Mouse (Mus musculus) heart, embryonic 13.5 days (tissue): Measurements from ENCODE around the gene Spa17. TPM values are rescaled to one million over a fixed set of nuclear protein-coding genes. Genes with fewer than 3 reads are reported as not detected.

Experiments used
- ATAC-seq: fragments of 200-750 bp; cut with Nextera tagmentation; 2 replicates; pipeline ENCODE4 v1.8.0; 2017; ENCODE audit warnings: moderate TSS enrichment; ENCODE audit not compliant: insufficient number of reproducible peaks, low FRiP score, low TSS enrichment; ENCODE audit errors: extremely low read depth
- H3K27ac ChIP-seq: fragments of 300-500 bp; sonication (generic); replicated peaks from 2 replicates; pipeline ENCODE4 v1.5.1; 2015; ENCODE audit warnings: moderate library complexity, mild to moderate bottlenecking, inconsistent platforms
- H3K27me3 ChIP-seq: fragments of 300-500 bp; sonication (generic); replicated peaks from 2 replicates; pipeline ENCODE4 v1.6.1; 2015; ENCODE audit warnings: mild to moderate bottlenecking, inconsistent platforms
- H3K36me3 ChIP-seq: fragments of 300-500 bp; sonication (generic); 2 replicates; pipeline ENCODE4 v1.6.1; 2015; ENCODE audit warnings: mild to moderate bottlenecking, inconsistent platforms
- H3K4me1 ChIP-seq: fragments of 300-500 bp; sonication (generic); 2 replicates; pipeline ENCODE4 v1.6.1; 2015; ENCODE audit warnings: inconsistent platforms
- H3K4me2 ChIP-seq: fragments of 300-500 bp; sonication (generic); 2 replicates; pipeline ENCODE4 v1.6.1; 2015; ENCODE audit warnings: inconsistent platforms, mild to moderate bottlenecking, moderate library complexity
- H3K4me3 ChIP-seq: fragments of 300-500 bp; sonication (generic); 2 replicates; pipeline ENCODE4 v1.5.1; 2015; ENCODE audit warnings: moderate library complexity, mild to moderate bottlenecking, inconsistent platforms
- H3K9ac ChIP-seq: fragments of 300-500 bp; sonication (generic); 2 replicates; pipeline ENCODE4 v1.6.1; 2015; ENCODE audit warnings: inconsistent platforms, mild to moderate bottlenecking, moderate library complexity
- H3K9me3 ChIP-seq: fragments of 300-500 bp; sonication (generic); 2 replicates; pipeline ENCODE4 v1.6.1; 2016; ENCODE audit warnings: inconsistent platforms
- WGBS: fragments of 180-500 bp; shearing (Covaris S2); methylation state at CpG from one replicate; pipeline ENCODE4 v1.1.7; 2015; ENCODE audit warnings: mixed read lengths; 5-methylcytosine and 5-hydroxymethylcytosine counted together
- polyA plus RNA-seq: library from polyadenylated mRNA; unstranded; fragments of >200 nt; fragmentation: Nextera tagmentation; extraction: Ambion mirVana; gene quantifications from 2 replicates; pipeline ENCODE4 v1.2.1, GENCODE M21; 2015

Gene Spa17
- polyA plus RNA-seq, 1 experiment from 2014 or later = 4.3 TPM

- Histone ChIP-seq H3K36me3 (no peaks in the 10 kb centered on the region), H3K27me3 (no peaks in the 10 kb centered on the region; the same call in 1 of the 2 replicates), H3K4me3 (no peak overlapping the region), H3K4me2 (no peak overlapping the region), H3K4me1 (peaks cover 12% of the 10 kb centered on the region), H3K27ac (no peak overlapping the region), H3K9me3 (no peaks in the 10 kb centered on the region), H3K9ac (peak overlapping the region; percentile 59)
- ATAC-seq = no peak
- 42% methylated on average over 2 of the region's 2 CpGs for WGBS
Measured at GRCm38 (mm10) chr9:37616770-37617169, 3.2 kb upstream of the Spa17 start.

GRCm38 (mm10) chr9:37615220-37615619 is 1.7 kb upstream of the Spa17 start:
- no peaks in the 10 kb centered on the region for H3K9me3 ChIP-seq
- H3K27me3 ChIP-seq = no peaks in the 10 kb centered on the region; the same call in 1 of the 2 replicates
- H3K4me2 ChIP-seq = no peak overlapping the region
- no peak for ATAC-seq
- peaks cover 12% of the 10 kb centered on the region for H3K4me1 ChIP-seq
- H3K9ac ChIP-seq = no peak overlapping the region
- H3K36me3 ChIP-seq = no peaks in the 10 kb centered on the region
- WGBS = 68% methylated on average over 5 of the region's 5 CpGs
- H3K4me3 ChIP-seq = no peak overlapping the region
- H3K27ac ChIP-seq = no peak overlapping the region

- no peak for ATAC-seq
- no peak overlapping the region; the same call in 1 of the 2 replicates for H3K9ac ChIP-seq
Measured at GRCm38 (mm10) chr9:37614316-37614715, 794 bp upstream of the Spa17 start.

GRCm38 (mm10) chr9:37613911-37614280 is 374 bp upstream of the Spa17 start:
- no peaks in the 10 kb centered on the region for H3K9me3 ChIP-seq
- peak overlapping the region; percentile 71 for H3K27ac ChIP-seq
- no peak for ATAC-seq
- H3K4me3 ChIP-seq = peak overlapping the region; percentile 69
- H3K4me1 ChIP-seq = peaks cover 12% of the 10 kb centered on the region
- peak overlapping the region; percentile 74 for H3K4me2 ChIP-seq
- H3K9ac ChIP-seq = peak overlapping the region; percentile 80
- H3K36me3 ChIP-seq = no peaks in the 10 kb centered on the region
- 25% methylated on average over 6 of the region's 6 CpGs for WGBS
- H3K27me3 ChIP-seq = no peaks in the 10 kb centered on the region; the same call in 1 of the 2 replicates

More at GRCm38 (mm10) chr9:37614316-37614715, 794 bp upstream of the Spa17 start:
- no peaks in the 10 kb centered on the region for H3K36me3 ChIP-seq
- no peaks in the 10 kb centered on the region; the same call in 1 of the 2 replicates for H3K27me3 ChIP-seq
- H3K4me1 ChIP-seq = peaks cover 12% of the 10 kb centered on the region
- peak overlapping the region; percentile 74 for H3K4me2 ChIP-seq
- no peak overlapping the region for H3K27ac ChIP-seq
- H3K4me3 ChIP-seq = peak overlapping the region; percentile 69; the same call in 1 of the 2 replicates
- H3K9me3 ChIP-seq = no peaks in the 10 kb centered on the region

GRCm38 (mm10) chr9:37609558-37609957 is 4.0 kb downstream of the Spa17 start:
- no peak overlapping the region for H3K9ac ChIP-seq
- H3K9me3 ChIP-seq = no peaks in the 10 kb centered on the region
- H3K4me3 ChIP-seq = no peak overlapping the region
- H3K27ac ChIP-seq = no peak overlapping the region
- peaks cover 12% of the 10 kb centered on the region for H3K4me1 ChIP-seq
- H3K36me3 ChIP-seq = no peaks in the 10 kb centered on the region
- no peak for ATAC-seq
- H3K27me3 ChIP-seq = no peaks in the 10 kb centered on the region
- 66% methylated on average over 4 of the region's 4 CpGs for WGBS
- no peak overlapping the region for H3K4me2 ChIP-seq

GRCm38 (mm10) chr9:37605089-37605488 is 8.4 kb downstream of the Spa17 start:
- Histone ChIP-seq H3K9ac (no peak overlapping the region), H3K27me3 (no peaks in the 10 kb centered on the region), H3K9me3 (no peaks in the 10 kb centered on the region), H3K4me3 (no peak overlapping the region), H3K4me1 (no peaks in the 10 kb centered on the region), H3K36me3 (no peaks in the 10 kb centered on the region), H3K4me2 (no peak overlapping the region), H3K27ac (no peak overlapping the region)
- 57% methylated on average over 3 of the region's 3 CpGs for WGBS
- ATAC-seq = no peak

GRCm38 (mm10) chr9:37600538-37601205 is 12.8 kb downstream of the Spa17 start:
- Histone ChIP-seq H3K36me3 (no peaks in the 10 kb centered on the region), H3K4me3 (no peak overlapping the region), H3K4me1 (no peaks in the 10 kb centered on the region), H3K27ac (no peak overlapping the region), H3K9me3 (no peaks in the 10 kb centered on the region), H3K27me3 (no peaks in the 10 kb centered on the region), H3K9ac (no peak overlapping the region), H3K4me2 (no peak overlapping the region)
- WGBS = 81% methylated on average over 2 of the region's 2 CpGs
- ATAC-seq = no peak

GRCm38 (mm10) chr9:37598637-37599036 is 14.9 kb downstream of the Spa17 start:
- WGBS = 82% methylated on average over 2 of the region's 2 CpGs
- no peak overlapping the region for H3K4me3 ChIP-seq
- H3K27ac ChIP-seq = no peak overlapping the region
- no peak overlapping the region for H3K4me2 ChIP-seq
- no peaks in the 10 kb centered on the region for H3K9me3 ChIP-seq
- no peaks in the 10 kb centered on the region for H3K4me1 ChIP-seq
- no peak for ATAC-seq
- no peak overlapping the region for H3K9ac ChIP-seq
- H3K36me3 ChIP-seq = no peaks in the 10 kb centered on the region
- no peaks in the 10 kb centered on the region for H3K27me3 ChIP-seq

- Histone ChIP-seq H3K4me1 (0 out of 2 replicates have a peak, but pooled peaks cover 2% of the 10 kb centered on the region), H3K9me3 (no peaks in the 10 kb centered on the region), H3K27me3 (no peaks in the 10 kb centered on the region), H3K4me2 (no peak overlapping the region), H3K36me3 (no peaks in the 10 kb centered on the region), H3K4me3 (no peak overlapping the region), H3K27ac (no peak overlapping the region), H3K9ac (no peak overlapping the region)
- 67% methylated on average over 1 of the region's 1 CpGs for WGBS
- no peak for ATAC-seq
Measured at GRCm38 (mm10) chr9:37595570-37595969, 18.0 kb downstream of the Spa17 start.

- Histone ChIP-seq H3K27me3 (no peaks in the 10 kb centered on the region), H3K9ac (no peak overlapping the region), H3K9me3 (no peaks in the 10 kb centered on the region), H3K36me3 (no peaks in the 10 kb centered on the region), H3K4me3 (no peak overlapping the region), H3K4me2 (no peak overlapping the region), H3K27ac (no peak overlapping the region), H3K4me1 (0 out of 2 replicates have a peak, but pooled peaks cover 2% of the 10 kb centered on the region)
- ATAC-seq = no peak
- WGBS = 84% methylated on average over 3 of the region's 3 CpGs
Measured at GRCm38 (mm10) chr9:37593690-37594089, 19.8 kb downstream of the Spa17 start.

- no peaks in the 10 kb centered on the region for H3K9me3 ChIP-seq
- no peaks in the 10 kb centered on the region for H3K36me3 ChIP-seq
- H3K4me2 ChIP-seq = no peak overlapping the region
- no peak overlapping the region for H3K9ac ChIP-seq
- H3K27ac ChIP-seq = no peak overlapping the region
- WGBS = 50% methylated on average over 6 of the region's 6 CpGs
- no peaks in the 10 kb centered on the region for H3K27me3 ChIP-seq
- no peak overlapping the region for H3K4me3 ChIP-seq
- ATAC-seq = no peak
- H3K4me1 ChIP-seq = 0 out of 2 replicates have a peak, but pooled peaks cover 2% of the 10 kb centered on the region
Measured at GRCm38 (mm10) chr9:37592633-37593032, 20.9 kb downstream of the Spa17 start.

GRCm38 (mm10) chr9:37592025-37592424 is 21.5 kb downstream of the Spa17 start:
- no peak overlapping the region for H3K4me2 ChIP-seq
- H3K4me3 ChIP-seq = no peak overlapping the region
- WGBS = 66% methylated on average over 2 of the region's 2 CpGs
- H3K9ac ChIP-seq = no peak overlapping the region
- H3K27ac ChIP-seq = no peak overlapping the region
- no peak for ATAC-seq
- H3K4me1 ChIP-seq = 0 out of 2 replicates have a peak, but pooled peaks cover 2% of the 10 kb centered on the region
- H3K27me3 ChIP-seq = no peaks in the 10 kb centered on the region
- H3K9me3 ChIP-seq = no peaks in the 10 kb centered on the region
- H3K36me3 ChIP-seq = no peaks in the 10 kb centered on the region
